8 mouse cellular contexts compared by ENCODE assay signal in genomic region chr4:138972827-138973718, GRCm38 (mm10). TPM values are rescaled to one million over a fixed set of nuclear protein-coding genes. Genes with fewer than 3 reads are reported as not detected.
DNase-seq lines count a peak whose midpoint lies in the region; ATAC-seq and TF ChIP-seq lines count a peak whose summit lies in the region.

Gene Tmco4 (plus strand): TSS chr4:138972888.

- H3K27me3 ChIP-seq in Patski: no peaks in the 10 kb centered on the region
- peaks cover 3% of the 10 kb centered on the region; the same call in 1 of the 2 replicates for H3K27me3 ChIP-seq in hindbrain, embryonic 12.5 days

- peak; percentile 63 for ATAC-seq in Patski
- ATAC-seq in hindbrain, embryonic 12.5 days (ENCODE audit: low FRiP score): peak; percentile 68

- peak; percentile 28 for DNase-seq in Patski (ENCODE audit: low read depth, low spot score)
- peak; percentile 9 for DNase-seq in cerebellum, adult 9-11 months
- DNase-seq in frontal cortex, postnatal 14 days (ENCODE audit: low spot score in 2 of 2): peak; percentile 26 to 32
- peak; percentile 42 to 57 for DNase-seq in layer of hippocampus, postnatal 36 days
- DNase-seq in lung, postnatal 25 days (ENCODE audit: low spot score): peak; percentile 78
- DNase-seq in ovary, postnatal 14 days (ENCODE audit: low spot score): peak; percentile 58
- DNase-seq in thymus, postnatal 4 days: peak; percentile 88

- CTCF ChIA-PET in Patski (lab: Charles Lee): no interaction called here

- peak within 1 kb of the TSS; percentile 95 for H3K4me2 ChIP-seq in hindbrain, embryonic 12.5 days (replicated peaks)

- no peak for TF ChIP-seq CTCF in Patski (IDR thresholded peaks at IDR 0.05)

- H3K27ac ChIP-seq in hindbrain, embryonic 12.5 days: no peak within 1 kb of the TSS

- peak within 1 kb of the TSS; percentile 53 for H3K4me3 ChIP-seq in hindbrain, embryonic 12.5 days

- in situ Hi-C loops in Patski (cut with MboI; ENCODE audit: low pct_unique_long_range_greater_than_20kb): no loop called here

- POLR2A ChIA-PET in Patski (lab: Charles Lee): interaction anchor here (1.1 kb wide), 1 partner anchor 31 kb away, joined by 3 read pairs; no protein-coding TSS in a partner anchor

- no peaks in the 10 kb centered on the region for H3K36me3 ChIP-seq in hindbrain, embryonic 12.5 days

- H3K9ac ChIP-seq in hindbrain, embryonic 12.5 days: peak within 1 kb of the TSS; percentile 85

- 2% methylated on average over 57 of the region's 60 CpGs for WGBS in hindbrain, embryonic 12.5 days

- no peaks in the 10 kb centered on the region for H3K9me3 ChIP-seq in hindbrain, embryonic 12.5 days (replicated peaks)

- peaks cover 16% of the 10 kb centered on the region for H3K4me1 ChIP-seq in hindbrain, embryonic 12.5 days

RNA-seq across cellular contexts. Expression of gene Tmco4, which starts in this region (rescaled TPM):
- 6.8 TPM for polyA plus RNA-seq in Patski (2021)
- polyA plus RNA-seq in hindbrain, embryonic 12.5 days (2016; fragmentation: Nextera tagmentation; extraction: Ambion mirVana): 1.1 and 1.4 TPM in 2 replicates
- 1 to 10 TPM; 2.0 to 2.5 TPM for total RNA-seq in layer of hippocampus, postnatal 36 days (2021)

Comparison
In these comparisons a context has a peak if more than half of its experiments do, and no peak if none do; other contexts are left out.
1. DNase-seq: peak in every context shown above with its lines; median percentile 88 in thymus, postnatal 4 days; 78 in lung, postnatal 25 days; 58 in ovary, postnatal 14 days; 50 in layer of hippocampus, postnatal 36 days; 29 in frontal cortex, postnatal 14 days; 28 in Patski; 9 in cerebellum, adult 9-11 months.